Mouse (Mus musculus) heart, postnatal 4 days (tissue): Measurements from ENCODE around the gene Nfil3. TPM values are rescaled to one million over a fixed set of nuclear protein-coding genes. Genes with fewer than 3 reads are reported as not detected.

Source experiments
- DNase-seq: peaks from one replicate; pipeline ENCODE4 v3.0.0; 2021
- total RNA-seq, 2 experiments: library from RNA; stranded (reverse); gene quantifications; 2 replicates each; pipeline ENCODE4 v1.2.3; 2021

Gene Nfil3
- total RNA-seq, 2 experiments from 2014 or later, result 24.6 to 27.7 TPM

DNA sequence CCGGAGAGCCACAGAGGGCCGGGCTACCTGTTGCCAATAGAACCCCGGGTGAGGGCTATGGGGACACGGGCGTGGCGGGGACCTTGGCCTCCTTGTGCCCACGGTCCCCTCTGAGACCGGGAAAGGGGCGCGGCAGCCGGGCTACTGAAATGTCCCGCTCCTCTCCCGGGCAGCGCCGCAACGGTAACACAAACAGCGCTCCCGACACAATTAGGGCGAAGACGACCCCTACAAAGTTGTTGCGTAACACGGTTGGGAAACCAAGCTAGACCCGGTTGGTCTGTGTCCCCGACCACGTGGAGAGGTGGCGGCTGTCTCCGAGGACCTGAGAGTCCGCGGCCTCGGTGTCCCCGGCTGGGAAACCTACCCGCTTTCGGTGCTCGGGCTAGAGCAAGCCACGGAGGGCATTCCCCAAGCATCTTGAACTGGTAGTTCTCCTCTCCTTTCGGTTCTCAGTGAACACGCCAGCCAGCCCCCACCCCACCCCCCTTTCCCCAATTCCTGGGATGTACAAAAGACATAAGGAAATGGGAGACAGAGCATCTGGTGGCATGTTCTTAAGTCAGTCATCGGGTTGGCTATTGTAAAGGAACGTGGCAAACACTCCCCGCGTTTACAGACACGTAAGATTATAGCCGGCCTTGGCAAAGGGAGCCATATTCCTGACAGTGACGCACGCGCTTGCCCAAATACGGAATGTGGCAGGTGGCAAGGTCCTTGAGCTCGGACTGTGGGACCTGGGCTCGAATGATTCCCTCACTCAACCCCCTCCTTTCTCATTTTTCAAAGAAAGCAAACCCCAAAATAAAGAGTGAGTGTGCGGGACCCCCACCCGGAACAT is 788 bp upstream of the Nfil3 start:
- peak; percentile 69 for DNase-seq

DNA sequence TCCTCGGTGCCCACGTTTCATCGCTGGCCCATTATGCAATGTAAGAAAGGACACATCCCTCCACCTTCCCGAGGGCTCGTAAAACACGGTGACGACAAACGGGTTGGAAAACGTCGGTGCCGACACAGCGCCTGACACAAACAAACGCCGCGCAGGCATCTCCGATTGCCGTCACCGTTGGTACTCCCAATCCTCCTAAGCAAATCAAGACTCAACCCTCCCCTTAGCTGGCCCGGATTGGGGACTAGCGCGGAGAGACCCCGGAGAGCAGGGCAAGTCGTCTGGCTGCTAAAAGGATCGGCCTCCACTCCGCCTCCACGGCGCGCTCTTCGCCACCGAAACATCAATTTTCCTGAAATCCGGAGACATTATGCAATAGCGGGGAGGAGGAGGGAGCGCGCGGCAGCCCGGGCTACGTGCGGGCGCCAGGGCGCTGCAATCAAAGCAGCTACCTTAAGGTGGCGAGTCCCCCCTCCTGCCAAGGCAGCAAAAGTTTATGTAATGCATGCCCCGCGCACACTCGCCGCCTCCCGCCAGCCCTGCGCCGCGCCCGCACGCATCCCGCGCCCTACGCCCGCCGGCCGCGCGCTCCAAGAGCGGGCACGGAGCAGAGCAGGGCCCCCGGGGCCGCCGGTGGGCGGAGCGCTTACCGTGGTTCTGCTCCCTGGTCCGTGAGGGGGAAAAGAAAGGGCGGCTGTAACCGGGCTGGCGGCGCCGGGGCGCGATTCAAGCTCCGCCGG is 492 bp downstream of the Nfil3 start:
- peak; percentile 63 for DNase-seq

DNA sequence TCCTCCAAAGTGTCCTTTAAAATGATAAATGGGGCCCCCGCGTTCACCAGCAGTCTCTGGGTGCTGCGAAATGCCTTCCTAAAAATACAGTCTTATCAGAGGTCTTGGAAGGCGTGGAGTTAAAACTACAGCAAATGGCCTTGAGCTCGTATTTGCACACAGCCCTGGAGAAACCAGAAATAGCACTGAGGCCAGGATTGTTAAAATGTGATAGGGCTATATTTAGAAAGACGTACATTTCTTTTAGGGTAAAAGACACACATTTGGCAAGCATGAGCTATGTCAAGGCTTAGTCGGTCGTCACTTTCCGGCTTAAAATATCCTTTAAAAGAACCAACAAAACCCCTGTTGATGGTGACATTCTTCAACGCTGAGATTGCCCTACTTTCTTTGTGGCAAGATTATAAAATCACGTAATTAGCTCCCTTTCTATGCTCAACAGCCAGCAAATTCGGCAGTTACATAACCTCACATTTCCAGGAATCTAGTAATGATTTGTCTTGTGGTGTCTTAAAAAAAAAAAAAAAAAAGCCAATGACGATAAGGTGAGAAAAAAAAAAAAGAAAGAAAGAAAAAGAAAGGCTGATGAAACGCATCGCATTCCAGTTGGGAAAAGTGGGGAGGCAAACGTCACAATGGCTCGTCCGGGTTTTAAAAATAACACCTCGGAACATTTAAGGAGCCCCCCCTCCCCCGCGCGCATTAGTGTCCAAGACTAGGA is 1.4 kb downstream of the Nfil3 start:
- DNase-seq, result peak; percentile 36

DNA sequence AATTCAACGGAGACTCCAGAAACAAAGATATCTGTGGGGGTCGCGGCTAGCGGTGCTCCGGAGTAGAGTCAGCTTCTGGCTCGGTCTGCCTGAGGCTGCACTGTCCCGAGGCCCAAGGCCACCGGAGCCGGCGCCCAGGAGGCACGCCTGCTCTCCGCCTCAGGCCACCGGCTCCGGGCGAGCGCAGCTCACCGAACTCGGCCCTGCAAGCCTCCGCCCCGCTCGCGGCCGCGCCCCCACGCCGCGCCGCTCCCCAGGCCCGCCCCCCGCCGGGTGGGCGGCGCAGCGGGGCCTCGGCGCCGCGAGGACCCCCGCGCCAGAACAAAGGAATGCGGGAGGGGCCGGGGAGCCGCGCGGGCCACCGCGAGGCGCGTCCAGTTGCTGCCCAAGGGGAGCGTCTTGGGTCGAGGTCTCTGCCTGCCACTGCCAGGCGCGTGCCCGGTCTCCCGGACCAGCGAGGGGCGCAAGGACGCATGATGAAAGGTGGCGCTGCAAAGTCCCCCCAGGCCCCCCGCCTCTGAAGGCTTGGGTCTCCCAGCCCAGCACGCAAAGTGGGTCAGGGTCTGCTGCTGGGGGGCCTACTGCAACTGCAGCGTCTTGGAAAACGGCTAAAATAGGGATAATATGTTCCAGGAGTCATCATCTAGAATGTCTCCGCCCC is 2.4 kb downstream of the Nfil3 start:
- DNase-seq, result peak; percentile 61

DNA sequence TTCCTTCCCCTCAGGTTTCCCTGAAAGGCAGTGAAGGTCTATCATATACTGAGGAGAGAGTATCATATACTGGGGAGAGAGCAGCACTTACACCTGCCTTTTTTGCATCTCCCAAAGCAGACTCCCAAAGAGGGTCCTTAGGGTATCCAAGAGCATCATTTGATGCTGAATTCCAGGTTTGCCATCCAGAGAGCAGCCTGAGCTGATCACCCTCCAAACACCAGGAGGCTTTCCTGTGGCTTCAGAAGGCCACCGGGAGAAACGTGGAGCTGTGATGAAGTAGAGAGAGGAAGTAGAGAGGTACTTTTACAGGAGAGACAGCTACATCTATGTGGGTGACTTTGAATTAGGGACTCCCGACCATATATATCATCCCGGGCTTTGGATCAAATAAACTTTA is 3.1 kb downstream of the Nfil3 start:
- no peak for DNase-seq

DNA sequence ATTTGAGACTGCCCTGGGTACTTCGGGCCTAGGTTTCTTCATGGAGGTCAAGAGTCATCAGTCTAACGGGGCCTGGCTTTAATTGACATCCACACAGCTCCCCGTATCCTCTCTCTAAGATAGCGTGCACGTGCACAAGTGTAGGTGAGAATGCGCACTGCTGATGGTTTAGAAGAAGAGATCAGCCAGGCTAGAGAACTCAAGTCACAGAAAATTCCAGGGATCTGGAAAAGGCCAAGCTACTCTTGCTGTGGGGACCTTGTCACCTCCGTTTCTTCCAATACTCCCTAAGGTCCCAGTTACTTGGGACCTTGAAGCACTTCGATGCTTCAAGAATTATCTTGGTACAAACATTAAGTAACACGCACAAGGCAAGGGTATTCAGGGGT is 3.7 kb downstream of the Nfil3 start:
- no peak for DNase-seq

DNA sequence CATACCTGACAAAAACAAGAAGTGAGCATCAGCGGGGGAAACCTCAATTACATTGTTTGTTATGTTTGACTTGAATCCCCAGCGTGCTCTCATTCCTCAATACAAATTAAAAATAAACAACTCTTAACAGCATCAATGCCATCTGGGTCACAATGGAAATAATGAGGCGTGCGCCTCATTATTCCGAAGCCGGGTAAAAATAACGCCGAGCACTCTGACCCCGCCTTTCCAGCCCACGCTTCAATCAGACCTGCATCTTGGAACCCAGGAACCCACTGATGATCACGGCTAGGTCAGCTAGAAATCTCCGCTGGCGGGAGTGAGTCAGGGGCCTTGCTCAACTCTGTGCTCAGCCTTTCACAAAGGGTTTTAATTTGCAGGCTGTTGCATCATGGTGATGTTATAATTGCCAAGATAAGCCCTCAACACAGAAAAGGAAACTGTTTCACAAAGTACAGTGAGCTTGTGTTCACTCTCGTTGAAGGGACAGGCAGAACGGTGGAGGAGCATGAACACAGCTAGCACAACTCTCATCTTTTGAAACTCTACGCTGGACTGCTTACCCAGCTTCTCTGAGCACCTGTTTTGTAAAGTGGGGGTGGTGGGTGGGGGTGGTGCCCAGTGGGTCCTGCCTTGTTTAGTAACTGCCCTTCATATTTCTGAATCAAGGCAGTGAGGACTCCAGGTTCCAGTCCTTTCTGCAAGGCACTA is 4.2 kb downstream of the Nfil3 start:
- no peak for DNase-seq

DNA sequence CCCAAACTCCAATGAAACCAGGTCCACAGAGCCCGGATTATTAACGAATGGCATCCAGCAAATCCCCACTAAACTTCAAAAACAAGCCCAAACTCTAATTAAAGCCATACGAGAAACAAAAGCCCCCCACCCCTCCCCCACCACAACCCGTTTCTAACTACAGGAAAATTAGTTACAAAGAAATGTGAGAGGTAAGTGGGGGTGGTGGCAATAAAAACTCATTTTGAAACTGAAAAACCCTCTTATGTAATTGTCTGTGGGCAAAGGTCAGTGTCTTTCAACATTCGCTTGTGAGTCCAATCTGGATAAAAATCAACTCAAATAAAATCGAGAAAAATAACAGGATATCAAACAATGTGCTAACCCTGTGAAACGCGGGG is 4.8 kb downstream of the Nfil3 start:
- DNase-seq, result no peak

DNA sequence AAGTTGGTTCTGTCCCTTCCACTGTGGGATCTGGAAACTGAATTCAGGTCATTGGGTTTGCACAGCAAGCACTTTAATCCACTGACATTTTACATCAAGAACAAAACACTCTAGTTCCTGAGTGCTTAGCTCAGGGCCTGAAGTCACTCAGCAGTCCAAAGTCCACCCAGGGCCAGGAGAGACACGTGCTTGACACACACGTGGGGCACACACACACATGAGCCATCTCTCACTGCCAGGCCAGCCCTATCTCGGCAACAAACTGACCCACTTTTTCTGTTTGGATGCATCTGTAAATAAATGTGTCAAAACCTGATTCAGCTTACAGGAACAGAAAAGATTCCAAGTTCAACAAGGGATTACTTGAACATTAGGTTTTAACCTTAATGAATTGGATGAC is 6.2 kb downstream of the Nfil3 start:
- DNase-seq, result peak; percentile 32

DNA sequence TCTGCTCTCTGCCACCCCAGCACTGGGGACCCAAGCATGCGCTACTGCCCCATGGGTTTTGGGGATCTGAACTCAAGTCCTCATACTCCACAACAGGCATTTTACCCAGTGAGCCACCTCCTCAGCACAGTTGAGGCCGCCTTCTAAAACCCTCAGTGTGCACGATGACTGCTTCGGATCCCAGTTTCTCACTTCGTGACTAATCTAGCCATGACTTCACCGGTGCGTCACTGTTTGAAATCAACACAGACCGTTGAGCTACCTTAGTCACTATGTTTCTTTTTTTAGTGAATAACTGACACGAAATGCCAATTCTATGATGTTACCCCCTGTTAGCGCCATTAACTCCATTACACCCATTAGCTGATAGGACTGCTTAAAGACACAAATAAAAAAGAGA is 7.4 kb downstream of the Nfil3 start:
- DNase-seq, result no peak

DNA sequence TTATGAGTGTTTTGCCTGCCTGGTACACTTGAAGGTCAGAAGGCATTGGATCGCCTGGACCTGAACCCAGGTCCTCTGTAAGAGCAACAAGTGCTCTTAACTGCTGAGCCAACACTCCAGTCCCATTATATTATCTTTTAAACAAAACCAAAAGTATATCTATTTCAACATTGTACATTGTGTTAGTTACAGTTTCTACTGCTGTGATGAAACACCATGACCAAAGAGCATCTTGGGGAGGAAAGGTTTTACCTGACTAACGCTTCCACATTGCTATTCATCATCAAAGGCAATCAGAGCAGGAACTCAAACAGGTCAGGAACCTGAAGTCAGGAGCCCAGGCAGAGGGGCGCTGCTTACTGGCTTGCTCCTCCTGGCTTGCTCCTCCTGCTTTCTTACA is 8.2 kb downstream of the Nfil3 start:
- DNase-seq, result no peak

DNA sequence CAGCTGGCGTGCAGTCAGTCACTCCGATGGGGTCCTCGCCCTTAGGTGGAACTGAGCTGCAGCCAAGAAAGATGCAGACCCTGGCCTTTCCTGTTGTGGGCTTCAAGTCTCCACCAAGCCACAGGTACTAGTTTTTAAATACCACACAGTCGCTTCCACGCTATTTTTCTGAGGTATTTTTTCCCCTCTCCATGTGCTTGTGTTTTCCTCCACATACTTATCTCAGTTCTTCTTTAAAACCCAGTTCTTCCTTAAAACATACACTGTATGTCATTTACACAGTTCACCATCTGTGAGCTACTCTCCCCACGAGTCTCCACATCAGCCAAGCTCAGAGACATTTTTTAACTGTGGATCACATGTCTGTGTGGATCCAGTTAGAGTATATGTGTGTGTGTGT is 10.0 kb downstream of the Nfil3 start:
- DNase-seq, result no peak

DNA sequence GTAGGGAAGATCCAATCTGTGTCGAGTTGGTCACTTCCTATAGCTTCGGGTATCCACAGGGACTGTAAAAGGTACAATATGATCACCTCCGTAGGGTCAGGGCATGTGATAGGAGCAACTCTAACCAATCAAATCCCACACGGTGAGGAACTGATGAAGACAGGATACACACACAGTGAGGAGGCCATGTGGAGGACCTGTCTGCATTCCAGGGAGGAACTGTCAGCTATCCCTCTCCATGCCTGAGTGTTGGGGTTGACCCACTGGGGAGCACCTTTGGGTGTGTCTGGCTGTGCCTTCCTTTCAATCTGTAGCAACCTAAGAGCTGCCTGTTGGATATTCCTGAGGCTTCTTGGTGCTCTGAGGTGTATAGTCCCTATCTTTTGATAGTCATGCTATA is 18.0 kb downstream of the Nfil3 start:
- DNase-seq, result no peak

DNA sequence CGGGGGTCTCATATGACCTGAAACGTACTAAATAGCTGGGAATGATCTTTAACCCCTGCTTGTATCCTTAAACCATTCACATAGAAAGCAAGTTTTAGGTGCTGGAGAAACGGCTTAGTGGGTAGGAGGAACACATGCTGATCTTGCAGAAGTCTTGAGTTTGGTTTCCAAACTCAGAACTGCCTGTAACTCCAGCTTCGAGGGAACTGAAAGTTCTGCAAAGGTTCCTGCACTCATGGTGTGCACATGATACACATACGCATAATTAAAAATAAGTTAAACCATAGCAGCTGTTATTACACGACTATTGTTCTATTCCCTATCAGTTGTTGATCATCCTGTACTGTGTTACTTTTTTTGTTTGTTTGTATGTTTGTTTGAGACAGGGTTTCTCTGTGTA is 18.5 kb downstream of the Nfil3 start:
- DNase-seq, result no peak

DNA sequence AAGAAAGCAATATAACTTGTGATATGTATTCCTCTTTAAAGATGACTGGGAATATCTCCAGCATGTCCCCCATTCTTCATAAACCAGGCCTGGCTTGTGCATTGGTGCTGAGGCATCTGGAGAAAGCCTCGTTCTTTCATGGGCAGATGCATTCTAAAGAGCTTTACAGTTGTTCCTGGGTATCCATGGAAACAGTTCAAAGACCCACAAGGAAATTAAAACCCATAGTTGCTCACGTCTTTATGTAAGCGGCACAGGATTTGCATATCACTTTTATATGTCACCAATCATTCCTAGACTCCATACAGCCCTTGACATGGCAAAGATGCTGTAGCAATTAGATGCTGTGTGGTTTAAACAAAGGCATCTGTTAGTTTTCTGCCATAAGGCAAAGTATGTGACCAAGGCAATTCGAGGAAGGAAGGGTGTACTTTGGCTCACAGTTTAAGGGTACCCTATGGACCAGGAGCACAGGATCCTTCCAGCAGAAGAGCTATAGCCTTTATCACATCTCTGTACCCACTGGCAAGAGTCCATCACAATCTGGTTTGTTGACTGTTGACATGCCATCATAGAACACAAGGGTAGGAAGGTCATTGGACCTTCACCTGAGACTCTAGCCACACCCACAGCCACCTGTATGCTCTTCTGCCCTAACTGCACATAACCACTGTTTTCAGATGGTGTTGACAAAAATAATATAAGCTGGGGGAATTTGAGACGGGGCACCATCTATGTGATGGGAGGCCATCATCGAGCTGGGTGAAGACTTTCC is 26.9 kb downstream of the Nfil3 start:
- no peak for DNase-seq

DNA sequence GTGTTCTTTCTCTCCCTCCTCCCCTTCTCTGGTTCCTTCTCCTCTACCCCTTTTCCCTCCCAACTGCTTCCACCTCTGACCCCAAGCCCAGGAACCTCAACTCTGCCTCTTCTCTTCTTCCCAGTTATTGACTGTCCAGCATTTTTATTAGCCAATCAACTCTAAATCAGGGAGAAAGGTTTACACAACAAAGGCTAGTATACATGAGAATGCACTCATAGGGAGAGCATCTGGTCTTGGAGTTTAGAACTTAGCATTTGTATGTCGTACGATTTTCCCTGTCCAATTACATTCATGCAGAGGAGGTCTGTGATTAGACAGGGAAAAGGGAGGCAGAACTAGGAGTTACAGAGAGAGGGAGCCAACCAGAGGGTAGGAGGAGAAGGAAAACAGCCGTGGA is 31.7 kb downstream of the Nfil3 start:
- DNase-seq, result no peak

DNA sequence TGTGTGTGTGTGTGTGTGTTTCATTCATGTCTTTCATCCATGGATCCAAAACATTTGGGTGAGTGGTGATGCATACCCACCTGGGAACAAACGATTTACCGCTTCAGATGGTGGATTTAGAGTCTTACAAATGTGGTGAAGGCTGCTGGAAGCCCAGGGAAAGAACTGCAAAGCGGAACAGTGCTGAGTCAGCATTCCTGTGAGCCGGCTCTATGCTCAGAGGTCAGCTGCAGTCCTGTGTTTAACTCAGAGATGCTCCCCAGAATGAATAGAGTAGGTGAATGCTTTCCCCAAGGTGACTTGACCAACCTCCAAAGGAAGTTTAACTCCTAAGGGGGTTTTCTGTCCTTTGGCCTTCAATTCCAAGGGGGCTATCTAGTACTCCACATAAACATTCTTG is 33.3 kb downstream of the Nfil3 start:
- no peak for DNase-seq

DNA sequence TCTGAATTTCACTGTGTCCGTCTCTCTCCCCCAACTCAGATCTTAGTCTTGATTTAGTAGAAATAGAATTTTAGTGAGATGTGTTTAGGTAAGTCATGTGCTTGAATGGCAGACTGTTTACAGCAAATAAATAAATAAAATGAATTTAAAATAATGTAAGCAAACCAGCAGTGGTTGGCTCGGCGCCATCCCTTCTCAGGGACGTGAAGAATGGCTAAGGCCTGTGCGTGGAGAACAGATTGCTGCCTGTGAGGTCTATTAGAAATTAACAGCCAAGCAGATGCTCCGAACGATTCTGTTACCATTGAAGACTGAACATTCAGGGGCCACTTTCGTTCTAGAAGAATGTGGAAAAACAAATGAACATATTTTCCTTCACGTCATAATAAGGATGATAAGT is 35.1 kb downstream of the Nfil3 start:
- no peak for DNase-seq

DNA sequence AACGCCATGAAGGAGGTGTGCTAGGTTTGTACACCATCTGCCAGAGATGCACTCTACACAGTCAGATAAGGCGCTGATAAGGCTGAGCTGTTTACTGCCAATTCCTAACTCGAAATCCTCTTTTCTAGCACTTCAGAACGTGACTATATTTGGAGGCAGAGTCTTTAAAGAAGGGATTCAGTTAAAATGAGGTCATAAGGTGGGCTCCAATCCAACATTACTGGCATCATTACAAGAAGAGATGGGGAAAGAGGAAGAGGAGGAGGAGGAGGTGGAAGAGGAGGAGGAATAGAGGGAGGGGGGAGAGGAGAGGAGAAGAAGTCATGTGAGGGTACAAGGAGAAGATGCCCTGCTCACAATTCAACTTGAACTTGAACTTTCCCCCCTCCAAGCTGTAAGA is 36.8 kb downstream of the Nfil3 start:
- peak; percentile 18 for DNase-seq

DNA sequence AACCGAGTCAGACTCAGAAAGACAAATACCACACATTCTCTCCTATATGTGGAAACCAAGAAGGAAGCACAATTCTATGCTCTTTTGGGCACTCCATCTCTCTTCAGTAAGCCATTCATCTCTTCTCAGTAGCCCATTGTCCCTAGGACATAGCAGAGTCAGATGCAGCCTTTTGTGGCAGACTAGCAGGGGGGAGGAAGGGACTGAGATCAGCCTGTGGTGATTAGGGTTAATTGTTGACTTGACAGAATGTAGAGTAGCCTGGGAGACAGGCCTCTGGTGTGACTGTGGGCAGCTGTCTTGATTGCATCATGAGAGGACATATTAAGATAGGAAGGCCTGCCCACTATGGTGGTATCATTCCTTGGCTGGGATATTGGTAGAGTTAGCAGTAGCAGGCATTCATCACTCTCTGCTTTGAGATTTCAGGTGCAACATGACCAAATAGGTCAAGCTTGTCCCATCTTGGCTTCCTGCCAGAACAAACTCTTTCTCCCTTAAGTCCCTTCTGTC is 37.9 kb downstream of the Nfil3 start:
- no peak for DNase-seq

DNA sequence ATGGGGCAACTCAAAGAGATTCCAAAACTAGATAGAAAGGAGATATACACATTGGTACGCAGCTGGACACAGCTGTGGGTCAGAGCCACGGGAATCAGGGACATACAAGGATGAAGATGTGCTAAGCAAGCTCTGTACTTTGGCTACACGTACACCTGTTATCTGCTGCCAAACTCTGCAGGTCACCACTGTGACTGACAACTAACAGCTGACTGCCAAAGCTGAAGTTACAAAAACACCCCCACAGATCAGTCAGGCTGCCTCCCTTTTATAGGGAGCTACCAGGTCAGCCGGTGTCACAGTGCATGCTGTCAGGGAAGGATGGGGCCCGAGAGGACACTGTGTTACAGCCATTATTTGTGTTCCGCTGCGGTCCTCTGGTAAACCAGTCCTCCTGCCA is 39.9 kb downstream of the Nfil3 start:
- DNase-seq, result no peak
